Mouse (Mus musculus): ENCODE results near the gene Crisp4. TPM values are rescaled to one million over a fixed set of nuclear protein-coding genes. Genes with fewer than 3 reads are reported as not detected.

Crisp4 gene
- not detected in 2 replicates for polyA plus RNA-seq (2016; fragmentation: Nextera tagmentation; extraction: Ambion mirVana)

DNA sequence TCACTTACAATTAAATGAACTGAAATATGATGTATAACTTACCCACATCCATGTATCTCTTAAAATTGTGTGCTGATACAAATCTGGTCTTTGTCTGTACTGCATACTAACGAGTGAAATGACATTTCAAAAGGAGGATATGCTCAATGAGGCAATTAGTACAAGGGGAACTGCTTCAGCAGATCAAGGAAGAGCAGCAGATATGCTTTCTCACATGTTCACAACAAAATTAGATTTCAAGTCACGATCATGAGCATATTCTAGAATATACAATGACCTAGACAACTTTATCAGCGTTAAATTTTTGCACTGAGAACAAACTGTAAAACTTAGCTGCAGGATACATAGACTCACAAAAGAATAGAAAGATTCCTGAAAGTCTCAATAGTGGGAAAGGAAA, at the start of gene Crisp4:
Gene Crisp4, minus strand, starts transcription at position 101 of the 400 bp plus-strand sequence.
- WGBS, result 87% methylated on average over 3 of the region's 3 CpGs
- Histone ChIP-seq H3K4me1 (no peaks in the 10 kb centered on the region), H3K4me3 (no peak within 1 kb of the TSS), H3K9me3 (replicated peaks) (no peaks in the 10 kb centered on the region), H3K36me3 (no peaks in the 10 kb centered on the region), H3K27ac (no peak within 1 kb of the TSS), H3K27me3 (ENCODE audit: low read depth, poor library complexity, severe bottlenecking) (no peaks in the 10 kb centered on the region)
- DNase-seq (ENCODE audit: low spot score), result no peak

DNA sequence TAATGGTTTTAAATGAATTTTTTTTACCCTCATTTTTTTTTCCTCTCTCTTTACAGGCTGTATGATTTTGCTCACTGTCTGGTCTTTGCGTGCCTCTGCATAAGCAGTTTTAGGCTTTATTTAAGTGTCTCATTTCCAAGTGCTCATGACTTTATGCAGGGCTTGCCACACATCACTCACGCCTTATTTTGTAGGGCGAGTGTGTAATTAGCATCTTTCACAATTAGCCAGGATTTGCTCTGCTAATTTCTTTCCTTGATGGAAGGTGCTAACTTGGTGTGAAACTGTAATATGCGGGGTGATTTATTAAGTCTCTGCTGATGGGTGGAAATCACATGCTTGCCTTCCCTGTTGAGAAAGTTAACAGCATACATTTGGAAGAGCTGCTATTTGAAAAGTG, 46.0 kb upstream of the Crisp4 start:
- Histone ChIP-seq H3K27ac (no peak overlapping the region), H3K4me1 (peaks cover 11% of the 10 kb centered on the region), H3K36me3 (no peaks in the 10 kb centered on the region), H3K9me3 (replicated peaks) (no peaks in the 10 kb centered on the region), H3K27me3 (ENCODE audit: low read depth, poor library complexity, severe bottlenecking) (no peaks in the 10 kb centered on the region), H3K4me3 (no peak overlapping the region)
- 20% methylated on average over 4 of the region's 4 CpGs for WGBS
- no peak for DNase-seq (ENCODE audit: low spot score)

GRCm38 (mm10) chr1:18190714-18191712, 45.3 kb upstream of the Crisp4 start:
- H3K27ac ChIP-seq, result no peak overlapping the region
- H3K27me3 ChIP-seq (ENCODE audit: low read depth, poor library complexity, severe bottlenecking), result no peaks in the 10 kb centered on the region
- H3K9me3 ChIP-seq (replicated peaks), result no peaks in the 10 kb centered on the region
- H3K4me1 ChIP-seq, result peaks cover 11% of the 10 kb centered on the region
- no peaks in the 10 kb centered on the region for H3K36me3 ChIP-seq
- 10% methylated on average over 1 of the region's 1 CpGs for WGBS
- H3K4me3 ChIP-seq, result no peak overlapping the region
- no peak for DNase-seq (ENCODE audit: low spot score)

GRCm38 (mm10) chr1:18181167-18181566, 35.5 kb upstream of the Crisp4 start:
- no peaks in the 10 kb centered on the region for H3K36me3 ChIP-seq
- no peaks in the 10 kb centered on the region for H3K9me3 ChIP-seq (replicated peaks)
- no peak overlapping the region for H3K4me3 ChIP-seq
- WGBS, result 85% methylated on average over 3 of the region's 3 CpGs
- no peak for DNase-seq (ENCODE audit: low spot score)
- no peak overlapping the region for H3K27ac ChIP-seq
- H3K27me3 ChIP-seq (ENCODE audit: low read depth, poor library complexity, severe bottlenecking), result no peaks in the 10 kb centered on the region
- no peaks in the 10 kb centered on the region for H3K4me1 ChIP-seq

GRCm38 (mm10) chr1:18170573-18170972, 24.9 kb upstream of the Crisp4 start:
- no peaks in the 10 kb centered on the region for H3K4me1 ChIP-seq

GRCm38 (mm10) chr1:18168261-18168660, 22.6 kb upstream of the Crisp4 start:
- H3K27me3 ChIP-seq (ENCODE audit: low read depth, poor library complexity, severe bottlenecking), result no peaks in the 10 kb centered on the region
- H3K9me3 ChIP-seq (replicated peaks), result no peaks in the 10 kb centered on the region
- no peak overlapping the region for H3K4me3 ChIP-seq
- DNase-seq (ENCODE audit: low spot score), result no peak
- H3K36me3 ChIP-seq, result no peaks in the 10 kb centered on the region
- H3K4me1 ChIP-seq, result no peaks in the 10 kb centered on the region
- 82% methylated on average over 1 of the region's 1 CpGs for WGBS
- no peak overlapping the region for H3K27ac ChIP-seq

More at GRCm38 (mm10) chr1:18170573-18170972, 24.9 kb upstream of the Crisp4 start:
- H3K27ac ChIP-seq, result no peak overlapping the region
- DNase-seq (ENCODE audit: low spot score), result no peak
- whole genome bisulfite sequencing, result 63% methylated on average over 4 of the region's 4 CpGs
- no peaks in the 10 kb centered on the region for H3K27me3 ChIP-seq (ENCODE audit: low read depth, poor library complexity, severe bottlenecking)
- H3K9me3 ChIP-seq (replicated peaks), result no peaks in the 10 kb centered on the region
- H3K4me3 ChIP-seq, result no peak overlapping the region
- H3K36me3 ChIP-seq, result no peaks in the 10 kb centered on the region

DNA sequence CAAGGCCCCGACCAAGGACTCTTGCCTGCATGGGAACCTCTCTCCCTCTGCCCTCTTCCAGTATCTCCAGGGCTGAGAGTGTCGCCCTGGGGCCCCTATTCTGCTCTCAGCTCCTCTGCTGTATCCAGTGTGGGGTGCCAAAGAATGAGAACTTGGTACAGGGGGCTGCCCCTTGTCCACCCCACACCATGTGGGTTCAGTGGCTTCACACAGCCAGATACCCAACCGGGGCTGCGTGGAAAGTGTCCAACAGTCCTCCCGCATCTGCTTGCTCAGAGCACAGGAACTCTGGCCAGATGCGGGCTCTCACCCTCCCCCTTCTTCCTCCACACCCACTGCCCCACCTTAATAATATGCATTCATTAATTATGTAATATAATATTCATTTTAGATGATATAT, 13.4 kb upstream of the Crisp4 start:
- Histone ChIP-seq H3K27ac (no peak overlapping the region), H3K4me3 (no peak overlapping the region), H3K27me3 (ENCODE audit: low read depth, poor library complexity, severe bottlenecking) (no peaks in the 10 kb centered on the region), H3K4me1 (no peaks in the 10 kb centered on the region), H3K36me3 (no peaks in the 10 kb centered on the region), H3K9me3 (replicated peaks) (no peaks in the 10 kb centered on the region)
- DNase-seq (ENCODE audit: low spot score), result no peak
- WGBS, result 94% methylated on average over 6 of the region's 6 CpGs

GRCm38 (mm10) chr1:18148211-18148610, 2.5 kb upstream of the Crisp4 start:
- Histone ChIP-seq H3K9me3 (replicated peaks) (no peaks in the 10 kb centered on the region), H3K27ac (no peak overlapping the region), H3K36me3 (no peaks in the 10 kb centered on the region), H3K4me3 (no peak overlapping the region), H3K27me3 (ENCODE audit: low read depth, poor library complexity, severe bottlenecking) (no peaks in the 10 kb centered on the region), H3K4me1 (no peaks in the 10 kb centered on the region)
- no peak for DNase-seq (ENCODE audit: low spot score)

GRCm38 (mm10) chr1:18131691-18132090, 14.0 kb downstream of the Crisp4 start:
- Histone ChIP-seq H3K9me3 (replicated peaks) (no peaks in the 10 kb centered on the region), H3K4me3 (no peak overlapping the region), H3K4me1 (no peaks in the 10 kb centered on the region), H3K27me3 (ENCODE audit: low read depth, poor library complexity, severe bottlenecking) (no peaks in the 10 kb centered on the region), H3K27ac (no peak overlapping the region), H3K36me3 (no peaks in the 10 kb centered on the region)
- no peak for DNase-seq (ENCODE audit: low spot score)
- WGBS, result 61% methylated on average over 4 of the region's 4 CpGs

DNA sequence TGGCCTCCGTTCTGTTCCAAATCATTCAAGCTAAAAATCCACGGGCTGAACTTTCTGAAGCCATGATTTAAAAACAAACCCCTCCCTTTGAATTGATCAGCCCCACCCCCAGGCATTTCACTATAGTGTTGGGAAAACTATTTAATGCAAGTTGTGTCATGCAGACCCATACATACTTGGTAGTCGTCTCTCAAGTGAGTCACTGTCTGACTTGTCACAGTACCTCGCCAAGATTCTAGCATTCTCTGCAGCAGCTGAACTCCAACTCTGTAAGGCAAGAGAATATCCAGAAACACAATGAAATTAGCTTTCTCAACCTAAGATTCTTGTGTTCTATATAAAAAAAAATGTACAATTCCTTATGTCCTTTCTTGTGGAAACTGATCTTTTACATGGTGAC, 15.7 kb downstream of the Crisp4 start:
- 91% methylated on average over 4 of the region's 4 CpGs for WGBS
- Histone ChIP-seq H3K27me3 (ENCODE audit: low read depth, poor library complexity, severe bottlenecking) (no peaks in the 10 kb centered on the region), H3K9me3 (replicated peaks) (no peaks in the 10 kb centered on the region), H3K36me3 (no peaks in the 10 kb centered on the region), H3K4me1 (no peaks in the 10 kb centered on the region), H3K27ac (no peak overlapping the region), H3K4me3 (no peak overlapping the region)
- no peak for DNase-seq (ENCODE audit: low spot score)

GRCm38 (mm10) chr1:18106720-18107355, 38.9 kb downstream of the Crisp4 start:
- Histone ChIP-seq H3K36me3 (no peaks in the 10 kb centered on the region), H3K4me1 (no peaks in the 10 kb centered on the region), H3K4me3 (no peak overlapping the region), H3K9me3 (replicated peaks) (no peaks in the 10 kb centered on the region), H3K27ac (no peak overlapping the region), H3K27me3 (ENCODE audit: low read depth, poor library complexity, severe bottlenecking) (no peaks in the 10 kb centered on the region)
- WGBS, result 41% methylated on average over 5 of the region's 5 CpGs
- DNase-seq (ENCODE audit: low spot score), result no peak

GRCm38 (mm10) chr1:18105866-18106529, 39.7 kb downstream of the Crisp4 start:
- no peaks in the 10 kb centered on the region for H3K27me3 ChIP-seq (ENCODE audit: low read depth, poor library complexity, severe bottlenecking)
- 63% methylated on average over 5 of the region's 5 CpGs for WGBS
- H3K9me3 ChIP-seq (replicated peaks), result no peaks in the 10 kb centered on the region
- no peaks in the 10 kb centered on the region for H3K36me3 ChIP-seq
- no peak for DNase-seq (ENCODE audit: low spot score)
- H3K27ac ChIP-seq, result no peak overlapping the region
- no peaks in the 10 kb centered on the region for H3K4me1 ChIP-seq
- no peak overlapping the region for H3K4me3 ChIP-seq
